Mouse (Mus musculus): ENCODE data around the gene Rab17.

DNA sequence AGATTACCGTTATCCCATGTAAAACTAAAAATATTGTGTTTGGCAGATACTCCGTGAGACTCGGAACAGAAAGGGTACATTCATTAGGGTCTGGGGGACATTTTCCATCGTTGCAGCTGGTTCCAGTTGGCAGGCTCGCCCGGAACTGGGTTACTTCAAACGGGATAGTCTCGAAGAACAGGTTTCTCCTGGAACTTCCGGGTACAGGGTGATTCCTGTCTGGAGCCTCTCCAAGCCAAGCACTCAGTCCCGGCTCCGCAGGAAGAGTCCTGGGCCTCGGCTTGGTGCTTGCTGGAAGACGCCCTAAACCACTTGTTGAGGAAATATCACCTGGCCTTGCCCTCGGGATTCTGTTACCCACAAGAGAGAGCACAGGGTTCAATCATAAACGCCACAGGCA lies 42.2 kb downstream of the Rab17 start:
- no peak for TF ChIP-seq CTCF (IDR thresholded peaks at IDR 0.05; ENCODE audit: low read depth)
- TF ChIP-seq EP300 (IDR thresholded peaks at IDR 0.05; ENCODE audit: low read depth): no peak
